Comparison of ENCODE assay signal across 8 mouse cellular contexts in genomic region chr7:105726144-105726979, GRCm38 (mm10). TPM values are rescaled to one million over a fixed set of nuclear protein-coding genes. Genes with fewer than 3 reads are reported as not detected.
DNase-seq lines count a peak whose midpoint lies in the region; ATAC-seq and TF ChIP-seq lines count a peak whose summit lies in the region.

No protein-coding gene starts in this region.

- no peaks in the 10 kb centered on the region for H3K27me3 ChIP-seq in thymus, adult 2 months (ENCODE audit: control insufficient read depth, insufficient read depth, low read length)
- no peaks in the 10 kb centered on the region for H3K27me3 ChIP-seq in liver, embryonic 14.5 days (ENCODE audit: control insufficient read depth, insufficient read depth, low read length)

- peaks cover 9% of the 10 kb centered on the region for H3K36me3 ChIP-seq in thymus, adult 2 months (ENCODE audit: control insufficient read depth, insufficient read depth, low read length)
- H3K36me3 ChIP-seq in liver, embryonic 14.5 days (replicated peaks; ENCODE audit: control insufficient read depth, insufficient read depth, low read depth): peaks cover under 1% of the 10 kb centered on the region

- H3K27ac ChIP-seq in thymus, adult 2 months (ENCODE audit: control insufficient read depth, insufficient read depth, low read length): no peak overlapping the region
- H3K27ac ChIP-seq in liver, embryonic 14.5 days: no peak overlapping the region

- no peak overlapping the region for H3K4me2 ChIP-seq in liver, embryonic 14.5 days (ENCODE audit: low read depth)

- no peak overlapping the region for H3K4me3 ChIP-seq in thymus, adult 2 months (ENCODE audit: control insufficient read depth, insufficient read depth, low read length)
- no peak overlapping the region for H3K4me3 ChIP-seq in liver, embryonic 14.5 days (ENCODE audit: insufficient read depth in 1 of 2, low read depth in 2 of 2, low read length in 2 of 2)

- 87% methylated on average over 4 of the region's 4 CpGs for WGBS in thymus, adult 2 months
- WGBS in liver, embryonic 14.5 days (ENCODE audit: insufficient replicate concordance): 72% methylated on average over 4 of the region's 4 CpGs

- no peak for TF ChIP-seq CTCF in thymus, adult 2 months (IDR thresholded peaks at IDR 0.05; ENCODE audit: borderline replicate concordance, control insufficient read depth, extremely low read depth, insufficient read depth, low read length, poor library complexity)
- peak; percentile 83 for TF ChIP-seq CTCF in liver, embryonic 14.5 days (IDR thresholded peaks at IDR 0.05; ENCODE audit: low read depth)

- TF ChIP-seq EP300 in liver, embryonic 14.5 days (IDR thresholded peaks at IDR 0.05; ENCODE audit: low read depth): no peak

- no peak for TF ChIP-seq POLR2A in thymus, adult 2 months (IDR thresholded peaks at IDR 0.05; ENCODE audit: control insufficient read depth, extremely low read depth, insufficient read depth, low read length, poor library complexity)

- ATAC-seq in liver, embryonic 14.5 days (ENCODE audit: insufficient read depth): peak; percentile 64

- no peak overlapping the region for H3K9ac ChIP-seq in liver, embryonic 14.5 days (replicated peaks)

- DNase-seq in thymus, adult 2 months: peak; percentile 40
- DNase-seq in thymus, adult 18-20 months: no peak
- peak; percentile 60 for DNase-seq in cerebellum, adult 9-11 months
- DNase-seq in heart, adult 8-10 months (ENCODE audit: low spot score): peak; percentile 75
- peak; percentile 60 to 61 for DNase-seq in kidney, adult 8-10 months
- DNase-seq in liver, embryonic 14.5 days (ENCODE audit: low read depth in 3 of 3, low spot score in 3 of 3): peak in 1 of 3 experiments; percentile 41
- DNase-seq in neural tube, embryonic 10.5 days (ENCODE audit: extremely low spot score, low spot score): peak; percentile 13
- no peak for DNase-seq in urinary bladder, adult 18-20 months (ENCODE audit: low spot score in 2 of 2)

- no peaks in the 10 kb centered on the region for H3K4me1 ChIP-seq in thymus, adult 2 months (replicated peaks; ENCODE audit: control insufficient read depth, insufficient read depth, low read length)
- no peaks in the 10 kb centered on the region for H3K4me1 ChIP-seq in liver, embryonic 14.5 days (replicated peaks; ENCODE audit: control insufficient read depth in 2 of 2, insufficient read depth in 2 of 2, low read length in 1 of 2)

- H3K9me3 ChIP-seq in liver, embryonic 14.5 days (ENCODE audit: control insufficient read depth, low read length): no peaks in the 10 kb centered on the region

RNA-seq across cellular contexts. Expression of gene Ilk, which starts 10.0 kb away (rescaled TPM):
- polyA plus RNA-seq in thymus, adult 2 months (2012; rRNA removed): 179 and 182 TPM in 2 replicates
- total RNA-seq in heart, adult 8-10 months (2022): 10 to 100 TPM; 74.6 to 86.7 (median 79.5) TPM
- polyA plus RNA-seq in liver, embryonic 14.5 days (2012; rRNA removed): 56.7 and 71.1 TPM in 2 replicates
- polyA plus RNA-seq in liver, embryonic 14.5 days (2014; fragmentation: Nextera tagmentation; extraction: Ambion mirVana): 110 and 118 TPM in 2 replicates

RNA-seq across cellular contexts. Expression of gene Rrp8, which starts 10.8 kb away (rescaled TPM):
- 16.3 and 17.1 TPM in 2 replicates for polyA plus RNA-seq in thymus, adult 2 months (2012; rRNA removed)
- total RNA-seq in heart, adult 8-10 months (2022): 10 to 100 TPM in 3 of 4 experiments, 1 to 10 TPM in 1; 8.8 to 10.4 (median 10.2) TPM
- 6.5 and 7.0 TPM in 2 replicates for polyA plus RNA-seq in liver, embryonic 14.5 days (2012; rRNA removed)
- polyA plus RNA-seq in liver, embryonic 14.5 days (2014; fragmentation: Nextera tagmentation; extraction: Ambion mirVana): 9.2 and 13.6 TPM in 2 replicates

RNA-seq across cellular contexts. Expression of gene Taf10, which starts 17.8 kb away (rescaled TPM):
- polyA plus RNA-seq in thymus, adult 2 months (2012; rRNA removed): 553 and 667 TPM in 2 replicates
- total RNA-seq in heart, adult 8-10 months (2022): 100 to 1,000 TPM; 102 to 119 (median 112) TPM
- polyA plus RNA-seq in liver, embryonic 14.5 days (2012; rRNA removed): 149 and 197 TPM in 2 replicates
- polyA plus RNA-seq in liver, embryonic 14.5 days (2014; fragmentation: Nextera tagmentation; extraction: Ambion mirVana): 163 and 167 TPM in 2 replicates

RNA-seq across cellular contexts. Expression of gene Tpp1, which starts 25.7 kb away (rescaled TPM):
- 134 and 153 TPM in 2 replicates for polyA plus RNA-seq in thymus, adult 2 months (2012; rRNA removed)
- 10 to 100 TPM; 39.0 to 57.8 (median 45.5) TPM for total RNA-seq in heart, adult 8-10 months (2022)
- 34.1 and 41.9 TPM in 2 replicates for polyA plus RNA-seq in liver, embryonic 14.5 days (2012; rRNA removed)
- 55.2 and 60.7 TPM in 2 replicates for polyA plus RNA-seq in liver, embryonic 14.5 days (2014; fragmentation: Nextera tagmentation; extraction: Ambion mirVana)

Comparison
In these comparisons a context has a peak if more than half of its experiments do, and no peak if none do; other contexts are left out.
1. DNase-seq: peak in thymus, adult 2 months (single experiment), cerebellum, adult 9-11 months (single experiment), heart, adult 8-10 months (single experiment), kidney, adult 8-10 months (2 of 2) and neural tube, embryonic 10.5 days (single experiment); none in thymus, adult 18-20 months (0 of 2) and urinary bladder, adult 18-20 months (0 of 2).